Mouse (Mus musculus): ENCODE results near the gene Cyp2b19. TPM values are rescaled to one million over a fixed set of nuclear protein-coding genes. Genes with fewer than 3 reads are reported as not detected.
"Not testable (repeated sequence)": the region's sequence is repeated elsewhere in the genome, so short reads cannot be mapped to it uniquely, and the experiment has no call there.

Cyp2b19 gene
- polyA plus RNA-seq, 1 experiment from 2014 or later = not detected

- not testable (repeated sequence) for H3K27me3 ChIP-seq (ENCODE audit: control insufficient read depth, insufficient read depth, low read length); H3K9me3 ChIP-seq (ENCODE audit: control insufficient read depth, low read depth, low read length); H3K36me3 ChIP-seq (ENCODE audit: control insufficient read depth, insufficient read depth, low read length); H3K4me1 ChIP-seq (ENCODE audit: control insufficient read depth, insufficient read depth, low read length); ATAC-seq (ENCODE audit: insufficient number of reproducible peaks, insufficient read depth, low FRiP score, low read depth); H3K4me2 ChIP-seq (replicated peaks; ENCODE audit: low read depth, low read length); H3K4me3 ChIP-seq (ENCODE audit: low read depth, low read length); H3K27ac ChIP-seq (ENCODE audit: low read length); H3K9ac ChIP-seq (replicated peaks; ENCODE audit: low read depth, low read length)
- 66% methylated on average over 1 of the region's 1 CpGs for WGBS
Measured at GRCm38 (mm10) chr7:26786013-26786412, 29.1 kb downstream of the Cyp2b19 start.

DNA sequence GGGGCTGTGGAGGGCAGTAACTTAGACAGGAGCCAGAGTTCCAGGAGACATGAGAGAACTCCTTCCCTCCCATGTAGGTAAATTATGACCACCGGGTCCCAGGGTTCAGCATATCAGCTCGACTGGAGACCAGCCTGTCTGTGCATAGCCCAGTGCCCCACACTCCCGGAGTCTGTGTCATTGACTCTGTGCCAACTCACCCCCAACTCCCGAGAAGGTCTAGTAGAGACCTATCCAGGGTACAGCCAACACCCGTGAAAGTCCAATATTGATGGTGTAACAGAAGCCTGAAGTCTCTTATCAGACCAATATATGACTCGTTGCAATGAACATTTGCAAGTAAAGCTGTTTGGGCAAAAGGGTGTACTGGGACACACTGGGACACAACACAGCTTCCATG is 33.0 kb downstream of the Cyp2b19 start:
- no peak overlapping the region for H3K4me3 ChIP-seq (ENCODE audit: low read depth, low read length)
- ATAC-seq (ENCODE audit: insufficient number of reproducible peaks, insufficient read depth, low FRiP score, low read depth) = no peak

DNA sequence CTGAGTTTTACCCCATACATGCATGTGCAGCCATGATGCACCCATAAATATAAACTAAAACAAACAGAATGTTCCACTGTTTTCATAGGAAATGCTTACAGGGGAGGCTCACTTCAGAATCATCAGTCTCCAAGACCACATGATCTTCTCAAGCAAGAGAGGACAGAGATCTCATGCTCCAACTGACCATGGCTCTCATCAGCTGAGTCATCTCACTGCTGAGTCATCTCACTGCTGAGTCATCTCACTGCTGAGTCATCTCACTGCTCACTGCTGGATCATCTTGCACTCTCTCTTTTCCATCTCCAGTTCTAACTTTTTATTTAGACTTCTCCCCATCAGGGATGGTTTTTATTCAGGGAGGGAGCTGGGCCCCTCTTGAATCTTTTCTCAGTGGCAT is 43.2 kb downstream of the Cyp2b19 start:
- Histone ChIP-seq H3K36me3 (ENCODE audit: control insufficient read depth, insufficient read depth, low read length) (no peaks in the 10 kb centered on the region), H3K4me1 (ENCODE audit: control insufficient read depth, insufficient read depth, low read length) (no peaks in the 10 kb centered on the region), H3K27ac (ENCODE audit: low read length) (no peak overlapping the region), H3K4me2 (replicated peaks; ENCODE audit: low read depth, low read length) (no peak overlapping the region), H3K9ac (replicated peaks; ENCODE audit: low read depth, low read length) (no peak overlapping the region), H3K27me3 (ENCODE audit: control insufficient read depth, insufficient read depth, low read length) (no peaks in the 10 kb centered on the region), H3K4me3 (ENCODE audit: low read depth, low read length) (no peak overlapping the region), H3K9me3 (ENCODE audit: control insufficient read depth, low read depth, low read length) (no peaks in the 10 kb centered on the region)
- no peak for ATAC-seq (ENCODE audit: insufficient number of reproducible peaks, insufficient read depth, low FRiP score, low read depth)

More for the DNA sequence above, 33.0 kb downstream of the Cyp2b19 start:
- no peak overlapping the region for H3K9ac ChIP-seq (replicated peaks; ENCODE audit: low read depth, low read length)
- H3K9me3 ChIP-seq (ENCODE audit: control insufficient read depth, low read depth, low read length) = no peaks in the 10 kb centered on the region
- no peak overlapping the region for H3K27ac ChIP-seq (ENCODE audit: low read length)
- no peak overlapping the region for H3K4me2 ChIP-seq (replicated peaks; ENCODE audit: low read depth, low read length)
- no peaks in the 10 kb centered on the region for H3K27me3 ChIP-seq (ENCODE audit: control insufficient read depth, insufficient read depth, low read length)
- H3K4me1 ChIP-seq (ENCODE audit: control insufficient read depth, insufficient read depth, low read length) = no peaks in the 10 kb centered on the region
- WGBS = 64% methylated on average over 6 of the region's 6 CpGs
- no peaks in the 10 kb centered on the region for H3K36me3 ChIP-seq (ENCODE audit: control insufficient read depth, insufficient read depth, low read length)

GRCm38 (mm10) chr7:26800996-26801395 is 44.1 kb downstream of the Cyp2b19 start:
- Histone ChIP-seq H3K4me2 (replicated peaks; ENCODE audit: low read depth, low read length) (no peak overlapping the region), H3K36me3 (ENCODE audit: control insufficient read depth, insufficient read depth, low read length) (no peaks in the 10 kb centered on the region), H3K27me3 (ENCODE audit: control insufficient read depth, insufficient read depth, low read length) (no peaks in the 10 kb centered on the region), H3K4me3 (ENCODE audit: low read depth, low read length) (no peak overlapping the region), H3K9me3 (ENCODE audit: control insufficient read depth, low read depth, low read length) (no peaks in the 10 kb centered on the region), H3K9ac (replicated peaks; ENCODE audit: low read depth, low read length) (no peak overlapping the region), H3K27ac (ENCODE audit: low read length) (no peak overlapping the region), H3K4me1 (ENCODE audit: control insufficient read depth, insufficient read depth, low read length) (no peaks in the 10 kb centered on the region)
- 90% methylated on average over 1 of the region's 1 CpGs for WGBS
- no peak for ATAC-seq (ENCODE audit: insufficient number of reproducible peaks, insufficient read depth, low FRiP score, low read depth)

DNA sequence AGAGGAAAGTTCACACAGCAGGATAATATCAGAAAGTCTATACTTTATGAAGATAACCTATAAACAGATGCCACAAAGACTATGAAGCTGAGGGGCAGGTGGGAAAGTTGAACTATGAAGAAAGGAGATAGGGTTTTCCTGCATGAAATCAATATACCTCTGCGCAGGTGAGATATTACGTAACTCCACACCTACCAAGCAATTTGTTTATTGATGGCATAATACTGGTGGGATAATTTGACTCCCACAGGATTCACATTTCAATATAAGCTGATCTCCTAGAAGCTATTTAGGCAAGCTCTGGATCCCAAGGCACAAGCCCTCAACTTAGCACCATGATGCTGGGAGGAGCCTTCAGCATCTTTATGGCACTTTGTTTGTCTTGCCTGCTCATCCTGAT is 51.6 kb downstream of the Cyp2b19 start, which contains the start of gene Cyp2g1:
TSS of gene Cyp2g1 (plus strand) at position 301 of the 400 bp plus-strand sequence.
- WGBS = 89% methylated on average over 2 of the region's 2 CpGs
- no peak for ATAC-seq (ENCODE audit: insufficient number of reproducible peaks, insufficient read depth, low FRiP score, low read depth)

More for the DNA sequence above, 51.6 kb downstream of the Cyp2b19 start, which contains the start of gene Cyp2g1:
- no peak within 1 kb of the TSS for H3K4me3 ChIP-seq (ENCODE audit: low read depth, low read length)
- H3K36me3 ChIP-seq (ENCODE audit: control insufficient read depth, insufficient read depth, low read length) = no peaks in the 10 kb centered on the region
- no peak within 1 kb of the TSS for H3K4me2 ChIP-seq (replicated peaks; ENCODE audit: low read depth, low read length)
- H3K9ac ChIP-seq (replicated peaks; ENCODE audit: low read depth, low read length) = no peak within 1 kb of the TSS
- no peaks in the 10 kb centered on the region for H3K27me3 ChIP-seq (ENCODE audit: control insufficient read depth, insufficient read depth, low read length)
- no peak within 1 kb of the TSS for H3K27ac ChIP-seq (ENCODE audit: low read length)
- H3K4me1 ChIP-seq (ENCODE audit: control insufficient read depth, insufficient read depth, low read length) = no peaks in the 10 kb centered on the region
- no peaks in the 10 kb centered on the region for H3K9me3 ChIP-seq (ENCODE audit: control insufficient read depth, low read depth, low read length)

Other genes starting within 250 kb of the Cyp2b19 start
- gene Nlrp9a, start 222.1 kb upstream of the Cyp2b19 start, polyA plus RNA-seq (2014; fragmentation: Nextera tagmentation; extraction: Ambion mirVana) = not detected in 2 replicates
- not detected in 2 replicates for gene Vmn1r185, start 138.7 kb upstream of the Cyp2b19 start, polyA plus RNA-seq (2014; fragmentation: Nextera tagmentation; extraction: Ambion mirVana)
- not detected in 2 replicates for gene Cyp2b23, start 70.7 kb upstream of the Cyp2b19 start, polyA plus RNA-seq (2014; fragmentation: Nextera tagmentation; extraction: Ambion mirVana)
- gene Cyp2g1, start 51.8 kb downstream of the Cyp2b19 start, polyA plus RNA-seq (2014; fragmentation: Nextera tagmentation; extraction: Ambion mirVana) = not detected in 2 replicates
- 0.80 TPM in 1 of 2 replicates, not detected in the other for gene Cyp2a5, start 78.2 kb downstream of the Cyp2b19 start, polyA plus RNA-seq (2014; fragmentation: Nextera tagmentation; extraction: Ambion mirVana)
- not detected in 2 replicates for gene Cyp2a22, start 182.2 kb downstream of the Cyp2b19 start, polyA plus RNA-seq (2014; fragmentation: Nextera tagmentation; extraction: Ambion mirVana)